Mouse (Mus musculus): ENCODE results near the gene Sdccag8. TPM values are rescaled to one million over a fixed set of nuclear protein-coding genes. Genes with fewer than 3 reads are reported as not detected.

The Sdccag8 gene
- total and polyA plus RNA-seq, 2 experiments from 2014 or later: 5.9 to 8.1 TPM

- no peak for ATAC-seq (ENCODE audit: insufficient read depth, low read depth)
- H3K4me1 ChIP-seq (ENCODE audit: control insufficient read depth, insufficient read depth): no peaks in the 10 kb centered on the region
Measured at GRCm38 (mm10) chr1:176967299-176967698, 152.8 kb downstream of the Sdccag8 start.

GRCm38 (mm10) chr1:176970635-176971478 lies 156.4 kb downstream of the Sdccag8 start:
- DNase-seq (ENCODE audit: low spot score): no peak
- Histone ChIP-seq H3K4me2 (ENCODE audit: low read depth, low read length) (no peak overlapping the region), H3K36me3 (replicated peaks; ENCODE audit: control insufficient read depth, insufficient read depth, low read length) (no peaks in the 10 kb centered on the region), H3K4me3 (ENCODE audit: low read depth, low read length) (no peak overlapping the region), H3K27me3 (ENCODE audit: control insufficient read depth, insufficient read depth, low read length) (no peaks in the 10 kb centered on the region), H3K9me3 (replicated peaks; ENCODE audit: control insufficient read depth, low read length) (no peaks in the 10 kb centered on the region), H3K4me1 (ENCODE audit: control insufficient read depth, insufficient read depth) (no peaks in the 10 kb centered on the region), H3K27ac (ENCODE audit: low read depth) (no peak overlapping the region), H3K9ac (replicated peaks; ENCODE audit: low read depth, low read length) (no peak overlapping the region)
- ATAC-seq (ENCODE audit: insufficient read depth, low read depth): no peak
- TF ChIP-seq CTCF (IDR thresholded peaks at IDR 0.05; ENCODE audit: low read depth) (no peak), EP300 (IDR thresholded peaks at IDR 0.05; ENCODE audit: low read depth) (no peak)
- WGBS: 77% methylated on average over 16 of the region's 16 CpGs

More at GRCm38 (mm10) chr1:176967299-176967698, 152.8 kb downstream of the Sdccag8 start:
- H3K36me3 ChIP-seq (replicated peaks; ENCODE audit: control insufficient read depth, insufficient read depth, low read length): no peaks in the 10 kb centered on the region
- no peak for DNase-seq (ENCODE audit: low spot score)
- no peak for TF ChIP-seq CTCF (IDR thresholded peaks at IDR 0.05; ENCODE audit: low read depth)
- no peak for TF ChIP-seq EP300 (IDR thresholded peaks at IDR 0.05; ENCODE audit: low read depth)
- H3K4me2 ChIP-seq (ENCODE audit: low read depth, low read length): no peak overlapping the region
- 76% methylated on average over 3 of the region's 3 CpGs for WGBS
- H3K4me3 ChIP-seq (ENCODE audit: low read depth, low read length): no peak overlapping the region
- H3K27ac ChIP-seq (ENCODE audit: low read depth): no peak overlapping the region
- H3K9ac ChIP-seq (replicated peaks; ENCODE audit: low read depth, low read length): no peak overlapping the region
- H3K27me3 ChIP-seq (ENCODE audit: control insufficient read depth, insufficient read depth, low read length): no peaks in the 10 kb centered on the region
- H3K9me3 ChIP-seq (replicated peaks; ENCODE audit: control insufficient read depth, low read length): no peaks in the 10 kb centered on the region

GRCm38 (mm10) chr1:176971479-176971797 lies 157.0 kb downstream of the Sdccag8 start:
- Histone ChIP-seq H3K4me1 (ENCODE audit: control insufficient read depth, insufficient read depth) (no peaks in the 10 kb centered on the region), H3K9ac (replicated peaks; ENCODE audit: low read depth, low read length) (no peak overlapping the region), H3K4me2 (ENCODE audit: low read depth, low read length) (no peak overlapping the region), H3K27me3 (ENCODE audit: control insufficient read depth, insufficient read depth, low read length) (no peaks in the 10 kb centered on the region), H3K4me3 (ENCODE audit: low read depth, low read length) (no peak overlapping the region), H3K9me3 (replicated peaks; ENCODE audit: control insufficient read depth, low read length) (no peaks in the 10 kb centered on the region), H3K36me3 (replicated peaks; ENCODE audit: control insufficient read depth, insufficient read depth, low read length) (no peaks in the 10 kb centered on the region), H3K27ac (ENCODE audit: low read depth) (no peak overlapping the region)
- DNase-seq (ENCODE audit: low spot score) (no peak), ATAC-seq (ENCODE audit: insufficient read depth, low read depth) (no peak)
- WGBS: 57% methylated on average over 4 of the region's 4 CpGs
- TF ChIP-seq EP300 (IDR thresholded peaks at IDR 0.05; ENCODE audit: low read depth): no peak
- no peak for TF ChIP-seq CTCF (IDR thresholded peaks at IDR 0.05; ENCODE audit: low read depth)

- Histone ChIP-seq H3K27ac (ENCODE audit: low read depth) (no peak overlapping the region), H3K9ac (replicated peaks; ENCODE audit: low read depth, low read length) (no peak overlapping the region), H3K4me1 (ENCODE audit: control insufficient read depth, insufficient read depth) (no peaks in the 10 kb centered on the region), H3K4me3 (ENCODE audit: low read depth, low read length) (no peak overlapping the region), H3K36me3 (replicated peaks; ENCODE audit: control insufficient read depth, insufficient read depth, low read length) (no peaks in the 10 kb centered on the region), H3K27me3 (ENCODE audit: control insufficient read depth, insufficient read depth, low read length) (no peaks in the 10 kb centered on the region), H3K9me3 (replicated peaks; ENCODE audit: control insufficient read depth, low read length) (no peaks in the 10 kb centered on the region), H3K4me2 (ENCODE audit: low read depth, low read length) (no peak overlapping the region)
- no peak for TF ChIP-seq EP300 (IDR thresholded peaks at IDR 0.05; ENCODE audit: low read depth)
- no peak for TF ChIP-seq CTCF (IDR thresholded peaks at IDR 0.05; ENCODE audit: low read depth)
- DNase-seq (ENCODE audit: low spot score): no peak
- ATAC-seq (ENCODE audit: insufficient read depth, low read depth): no peak
- 79% methylated on average over 6 of the region's 6 CpGs for WGBS
Measured at GRCm38 (mm10) chr1:176973356-176974088, 159.1 kb downstream of the Sdccag8 start.

GRCm38 (mm10) chr1:176979235-176979634 lies 164.8 kb downstream of the Sdccag8 start:
- Histone ChIP-seq H3K9me3 (replicated peaks; ENCODE audit: control insufficient read depth, low read length) (no peaks in the 10 kb centered on the region), H3K36me3 (replicated peaks; ENCODE audit: control insufficient read depth, insufficient read depth, low read length) (no peaks in the 10 kb centered on the region), H3K27me3 (ENCODE audit: control insufficient read depth, insufficient read depth, low read length) (no peaks in the 10 kb centered on the region), H3K9ac (replicated peaks; ENCODE audit: low read depth, low read length) (no peak overlapping the region), H3K4me2 (ENCODE audit: low read depth, low read length) (no peak overlapping the region), H3K27ac (ENCODE audit: low read depth) (no peak overlapping the region), H3K4me1 (ENCODE audit: control insufficient read depth, insufficient read depth) (peaks cover 5% of the 10 kb centered on the region; the same call in 1 of the 2 replicates), H3K4me3 (ENCODE audit: low read depth, low read length) (no peak overlapping the region)
- no peak for DNase-seq (ENCODE audit: low spot score)
- TF ChIP-seq CTCF (IDR thresholded peaks at IDR 0.05; ENCODE audit: low read depth) (no peak), EP300 (IDR thresholded peaks at IDR 0.05; ENCODE audit: low read depth) (no peak)
- ATAC-seq (ENCODE audit: insufficient read depth, low read depth): no peak

Measured in heart, postnatal 0 days (tissue).